Mouse (Mus musculus) C2C12 (cell line): ENCODE data around the gene Smad1. TPM values are rescaled to one million over a fixed set of nuclear protein-coding genes. Genes with fewer than 3 reads are reported as not detected.
"Not testable (repeated sequence)": the region's sequence is repeated elsewhere in the genome, so short reads cannot be mapped to it uniquely, and the experiment has no call there.

Experiments used
- H3K27me3 ChIP-seq: one replicate; pipeline ENCODE4 v1.6.1; 2011; ENCODE audit not compliant: control insufficient read depth, insufficient read depth, insufficient read length
- H3K36me3 ChIP-seq: one replicate; pipeline ENCODE4 v1.6.1; 2011; ENCODE audit not compliant: control insufficient read depth, insufficient read depth
- H3K4me3 ChIP-seq: one replicate; pipeline ENCODE4 v1.5.1; 2011; ENCODE audit warnings: mild to moderate bottlenecking, control low read depth; ENCODE audit not compliant: poor library complexity, insufficient read depth, severe bottlenecking
- H3K79me2 ChIP-seq: one replicate; pipeline ENCODE4 v1.6.1; 2011; ENCODE audit not compliant: control insufficient read depth, insufficient read depth
- H3K79me3 ChIP-seq: one replicate; pipeline ENCODE4 v1.6.1; 2011; ENCODE audit warnings: low read depth, control low read depth
- H3ac ChIP-seq: one replicate; pipeline ENCODE3; 2011; ENCODE audit warnings: low read depth; ENCODE audit not compliant: control insufficient read depth, insufficient read length
- CEBPB ChIP-seq: IDR thresholded peaks from one replicate; pipeline ENCODE4 v1.6.1; 2011; ENCODE audit warnings: low read depth, mild to moderate bottlenecking, control low read depth, moderate library complexity
- CTCF ChIP-seq: IDR thresholded peaks from one replicate; pipeline ENCODE4 v1.5.1; 2011; ENCODE audit not compliant: control insufficient read depth, insufficient read depth, insufficient read length
- FOSL1 ChIP-seq: IDR thresholded peaks from one replicate; pipeline ENCODE4 v1.8.0; 2011; ENCODE audit warnings: mild to moderate bottlenecking, low read length; ENCODE audit not compliant: poor library complexity, insufficient read depth, severe bottlenecking
- MAX ChIP-seq: IDR thresholded peaks from one replicate; pipeline ENCODE4 v1.6.1; 2011; ENCODE audit warnings: mild to moderate bottlenecking, control low read depth
- MYOD1 ChIP-seq: IDR thresholded peaks from one replicate; pipeline ENCODE4 v1.6.1; 2011; ENCODE audit warnings: low read depth; ENCODE audit not compliant: control insufficient read depth, insufficient read length
- MYOG ChIP-seq: IDR thresholded peaks from one replicate; pipeline ENCODE4 v1.6.1; 2011; ENCODE audit not compliant: control insufficient read depth, insufficient read length; ENCODE audit errors: extremely low read depth
- USF1 ChIP-seq: IDR thresholded peaks from one replicate; pipeline ENCODE4 v1.6.1; 2011; ENCODE audit warnings: low read depth, mild to moderate bottlenecking, control low read depth, moderate library complexity
- long read RNA-seq, 2 experiments: library from polyadenylated mRNA; unstranded; transcript quantifications; one replicate each; pipeline ENCODE4 v2.0.0; 2019 to 2020
- polyA plus RNA-seq: library from polyadenylated mRNA; unstranded; fragments of >200 nt; fragmentation: generic; extraction: Trizol; gene quantifications from one replicate; pipeline ENCODE4 v1.2.1, GENCODE M21; 2012; ENCODE audit warnings: missing spikeins

The Smad1 gene
- polyA plus RNA-seq, result 11.2 TPM
- long read RNA-seq, experiment 1, partial matches to known transcripts, result 6 of 8 reads
- long read RNA-seq, experiment 1, other reads (novel, unspliced or antisense), result 0 of 8 reads
- long read RNA-seq, experiment 2, transcript Smad1-202 (7 exons, 3,099 nt), result major isoform, 5 of 20 reads
- long read RNA-seq, experiment 2, partial matches to known transcripts, result 14 of 20 reads
- long read RNA-seq, experiment 2, other reads (novel, unspliced or antisense), result 1 of 20 reads

GRCm38 (mm10) chr8:79398994-79399650 is at the start of gene Smad1:
TSS of gene Smad1 (minus strand) at chr8:79399518.
- Histone ChIP-seq H3ac (peak within 1 kb of the TSS; percentile 98), H3K4me3 (peak within 1 kb of the TSS; percentile 60), H3K36me3 (peaks cover 4% of the 10 kb centered on the region), H3K79me3 (peaks cover 34% of the 10 kb centered on the region), H3K79me2 (peaks cover 48% of the 10 kb centered on the region), H3K27me3 (no peaks in the 10 kb centered on the region)
- TF ChIP-seq MYOG (no peak), FOSL1 (no peak), MYOD1 (no peak), USF1 (no peak), CTCF (no peak), MAX (peak; percentile 62)

- H3K79me3 ChIP-seq, result no peaks in the 10 kb centered on the region
- no peak overlapping the region for H3ac ChIP-seq
- TF ChIP-seq CTCF, result no peak
- TF ChIP-seq USF1, result no peak
- no peak for TF ChIP-seq MAX
- TF ChIP-seq MYOD1, result no peak
- TF ChIP-seq FOSL1, result no peak
- no peak for TF ChIP-seq MYOG
- TF ChIP-seq CEBPB, result no peak
- no peaks in the 10 kb centered on the region for H3K36me3 ChIP-seq
- no peaks in the 10 kb centered on the region for H3K79me2 ChIP-seq
- no peak overlapping the region for H3K4me3 ChIP-seq
- no peaks in the 10 kb centered on the region for H3K27me3 ChIP-seq
Observed at GRCm38 (mm10) chr8:79447260-79447853, 48.0 kb upstream of the Smad1 start.

- Histone ChIP-seq H3ac (no peak overlapping the region), H3K79me3 (no peaks in the 10 kb centered on the region), H3K36me3 (no peaks in the 10 kb centered on the region), H3K27me3 (no peaks in the 10 kb centered on the region), H3K4me3 (no peak overlapping the region), H3K79me2 (no peaks in the 10 kb centered on the region)
- TF ChIP-seq USF1 (peak; percentile 13), CEBPB (no peak)
Observed at GRCm38 (mm10) chr8:79443460-79444098, 44.3 kb upstream of the Smad1 start.

- H3K36me3 ChIP-seq, result no peaks in the 10 kb centered on the region
- no peak overlapping the region for H3K4me3 ChIP-seq
- no peaks in the 10 kb centered on the region for H3K27me3 ChIP-seq
- H3ac ChIP-seq, result no peak overlapping the region
- no peaks in the 10 kb centered on the region for H3K79me3 ChIP-seq
- TF ChIP-seq MYOD1, result no peak
- TF ChIP-seq USF1, result no peak
- no peak for TF ChIP-seq CTCF
- TF ChIP-seq FOSL1, result no peak
- TF ChIP-seq CEBPB, result no peak
- TF ChIP-seq MAX, result no peak
- no peak for TF ChIP-seq MYOG
- no peaks in the 10 kb centered on the region for H3K79me2 ChIP-seq
Observed at GRCm38 (mm10) chr8:79433953-79434500, 34.7 kb upstream of the Smad1 start.

GRCm38 (mm10) chr8:79414907-79415306 is 15.6 kb upstream of the Smad1 start:
- TF ChIP-seq MYOD1 (no peak), CEBPB (no peak), FOSL1 (no peak), CTCF (no peak), MAX (no peak), MYOG (no peak), USF1 (no peak)
- no peaks in the 10 kb centered on the region for H3K79me3 ChIP-seq
- H3K27me3 ChIP-seq, result no peaks in the 10 kb centered on the region
- no peaks in the 10 kb centered on the region for H3K36me3 ChIP-seq
- H3K4me3 ChIP-seq, result no peak overlapping the region
- H3ac ChIP-seq, result no peak overlapping the region
- no peaks in the 10 kb centered on the region for H3K79me2 ChIP-seq

GRCm38 (mm10) chr8:79410501-79410900 is 11.2 kb upstream of the Smad1 start:
- no peak overlapping the region for H3K4me3 ChIP-seq
- no peaks in the 10 kb centered on the region for H3K79me2 ChIP-seq
- H3K79me3 ChIP-seq, result no peaks in the 10 kb centered on the region
- no peaks in the 10 kb centered on the region for H3K36me3 ChIP-seq
- no peak overlapping the region for H3ac ChIP-seq
- TF ChIP-seq MAX (no peak), USF1 (no peak), MYOD1 (no peak), MYOG (no peak), CEBPB (no peak), CTCF (no peak), FOSL1 (no peak)
- no peaks in the 10 kb centered on the region for H3K27me3 ChIP-seq

- H3K79me3 ChIP-seq, H3K27me3 ChIP-seq, H3K4me3 ChIP-seq, H3K36me3 ChIP-seq, H3ac ChIP-seq, H3K79me2 ChIP-seq: not testable (repeated sequence)
Observed at GRCm38 (mm10) chr8:79407356-79407755, 8.0 kb upstream of the Smad1 start.
